Mouse (Mus musculus): Measurements from ENCODE around the gene Asb1.

DNA sequence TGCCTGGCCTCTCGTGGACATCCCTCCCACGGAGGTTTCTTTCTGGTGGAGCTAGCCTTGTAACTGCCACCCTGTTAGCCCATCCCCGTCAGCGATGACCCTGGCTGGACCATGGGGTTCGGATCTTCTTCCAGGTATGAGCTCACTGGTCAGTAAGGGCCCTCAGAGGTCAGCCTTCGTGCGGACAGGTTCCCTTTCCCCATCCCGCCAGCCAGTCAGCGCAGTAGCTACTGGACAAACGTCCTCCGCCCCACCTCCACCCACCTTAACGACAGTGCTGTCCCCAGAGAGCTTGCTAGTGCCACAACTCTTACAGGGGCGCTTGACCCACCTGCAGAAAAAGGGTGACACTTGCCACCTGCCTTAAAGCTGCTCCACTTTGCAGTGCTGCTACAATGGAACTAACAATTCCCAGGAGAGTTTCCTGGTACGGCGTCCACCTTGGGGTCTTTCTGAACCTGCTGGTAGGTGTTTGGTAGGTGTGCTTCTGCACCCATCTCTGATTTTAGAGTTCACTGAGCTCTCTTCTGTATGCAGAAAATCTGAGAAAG is 773 bp downstream of the Asb1 start:
- TF ChIP-seq ZNF384 (IDR thresholded peaks at IDR 0.05; ENCODE audit: low read depth, low read length) = no peak
- no peak for TF ChIP-seq HCFC1 (IDR thresholded peaks at IDR 0.05; ENCODE audit: borderline replicate concordance, insufficient read depth, low read length)
- no peak for TF ChIP-seq ZC3H11A (IDR thresholded peaks at IDR 0.05; ENCODE audit: borderline replicate concordance, low read depth, low read length)

All from ES-E14 (cell line).